Mouse (Mus musculus) forelimb bud, embryonic 11.5 days (tissue): ENCODE measurements around the gene Cacna1c.

Experiments
- DNase-seq: peaks from one replicate; pipeline ENCODE4 v3.0.0-alpha.2; 2012; ENCODE audit warnings: low read depth, low spot score

Gene Cacna1c

GRCm38 (mm10) chr6:118923212-118923577 lies 273.0 kb downstream of the Cacna1c start:
- DNase-seq: no peak

GRCm38 (mm10) chr6:118922328-118923211 lies 273.6 kb downstream of the Cacna1c start:
- DNase-seq: peak; percentile 90

GRCm38 (mm10) chr6:118908176-118908575 lies 288.0 kb downstream of the Cacna1c start:
- no peak for DNase-seq

GRCm38 (mm10) chr6:118907704-118908103 lies 288.5 kb downstream of the Cacna1c start:
- peak; percentile 80 for DNase-seq

GRCm38 (mm10) chr6:118906878-118907277 lies 289.3 kb downstream of the Cacna1c start:
- DNase-seq: no peak

GRCm38 (mm10) chr6:118899688-118900087 lies 296.5 kb downstream of the Cacna1c start:
- DNase-seq: no peak

- no peak for DNase-seq
Measured at GRCm38 (mm10) chr6:118897101-118897500, 299.1 kb downstream of the Cacna1c start.

GRCm38 (mm10) chr6:118894043-118894442 lies 302.2 kb downstream of the Cacna1c start:
- no peak for DNase-seq

- DNase-seq: no peak
Measured at GRCm38 (mm10) chr6:118889441-118889840, 306.8 kb downstream of the Cacna1c start.

- DNase-seq: no peak
Measured at GRCm38 (mm10) chr6:118887032-118887431, 309.2 kb downstream of the Cacna1c start.

- DNase-seq: no peak
Measured at GRCm38 (mm10) chr6:118884961-118885360, 311.3 kb downstream of the Cacna1c start.

- no peak for DNase-seq
Measured at GRCm38 (mm10) chr6:118884073-118884551, 312.1 kb downstream of the Cacna1c start.

- DNase-seq: no peak
Measured at GRCm38 (mm10) chr6:118876204-118876603, 320.0 kb downstream of the Cacna1c start.

- no peak for DNase-seq
Measured at GRCm38 (mm10) chr6:118870241-118870841, 325.9 kb downstream of the Cacna1c start.

GRCm38 (mm10) chr6:118867384-118867783 lies 328.8 kb downstream of the Cacna1c start:
- DNase-seq: no peak

- DNase-seq: no peak
Measured at GRCm38 (mm10) chr6:118866889-118867288, 329.3 kb downstream of the Cacna1c start.

- no peak for DNase-seq
Measured at GRCm38 (mm10) chr6:118865777-118866380, 330.3 kb downstream of the Cacna1c start.

- DNase-seq: no peak
Measured at GRCm38 (mm10) chr6:118864696-118865620, 331.3 kb downstream of the Cacna1c start.

- no peak for DNase-seq
Measured at GRCm38 (mm10) chr6:118862727-118863126, 333.5 kb downstream of the Cacna1c start.

- DNase-seq: no peak
Measured at GRCm38 (mm10) chr6:118862091-118862490, 334.1 kb downstream of the Cacna1c start.

GRCm38 (mm10) chr6:118858431-118858830 lies 337.8 kb downstream of the Cacna1c start:
- no peak for DNase-seq
